Mouse (Mus musculus): ENCODE results near the gene 9930022D16Rik. TPM values are rescaled to one million over a fixed set of nuclear protein-coding genes. Genes with fewer than 3 reads are reported as not detected.

Gene 9930022D16Rik
- not detected in 2 replicates for polyA plus RNA-seq (2011; ENCODE audit: insufficient read length, low read depth, missing spikeins)

- H3K4me3 ChIP-seq (ENCODE audit: insufficient read depth, low read length) = no peak within 1 kb of the TSS
- TF ChIP-seq POLR2A (IDR thresholded peaks at IDR 0.05; ENCODE audit: low read depth, low read length) (no peak), CTCF (IDR thresholded peaks at IDR 0.05; ENCODE audit: borderline replicate concordance, insufficient read depth, low read length) (no peak)
- H3K4me1 ChIP-seq (ENCODE audit: control insufficient read depth, insufficient read depth, low read length) = no peaks in the 10 kb centered on the region
- H3K27ac ChIP-seq (ENCODE audit: insufficient read depth, low read length) = no peak within 1 kb of the TSS
These were observed at the start of gene 9930022D16Rik for GRCm38 (mm10) chr11:109413617-109414016. 9930022D16Rik (plus strand) TSS chr11:109413917.

- peaks cover 11% of the 10 kb centered on the region; the same call in 1 of the 2 replicates for H3K4me1 ChIP-seq (ENCODE audit: control insufficient read depth, insufficient read depth, low read length)
- H3K27ac ChIP-seq (ENCODE audit: insufficient read depth, low read length) = no peak overlapping the region
- peak overlapping the region; percentile 42 for H3K4me3 ChIP-seq (ENCODE audit: insufficient read depth, low read length)
- TF ChIP-seq CTCF (IDR thresholded peaks at IDR 0.05; ENCODE audit: borderline replicate concordance, insufficient read depth, low read length) (no peak), POLR2A (IDR thresholded peaks at IDR 0.05; ENCODE audit: low read depth, low read length) (no peak)
These were observed 49.4 kb upstream of the 9930022D16Rik start for GRCm38 (mm10) chr11:109364337-109364736.

DNA sequence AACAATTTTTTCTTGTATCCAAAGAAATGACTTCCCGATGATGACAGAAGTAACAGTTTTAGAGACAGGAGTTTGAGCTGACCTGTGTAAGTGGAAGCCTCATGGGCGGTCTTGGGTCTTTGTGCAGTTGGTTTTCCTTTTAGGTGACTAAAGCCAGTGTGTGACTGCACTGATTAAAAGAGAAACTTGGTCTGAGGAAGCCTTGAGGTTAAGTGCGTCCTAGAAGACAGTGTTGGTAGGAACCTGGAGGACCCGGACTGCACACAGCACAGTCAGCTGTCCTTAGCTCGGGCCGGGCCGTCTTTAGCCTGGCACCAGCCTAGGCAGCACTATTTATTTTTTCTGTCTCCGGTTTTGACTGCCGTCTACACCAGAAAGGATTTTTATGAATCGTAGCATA lies 48.8 kb upstream of the 9930022D16Rik start:
- TF ChIP-seq CTCF (IDR thresholded peaks at IDR 0.05; ENCODE audit: borderline replicate concordance, insufficient read depth, low read length) (no peak), POLR2A (IDR thresholded peaks at IDR 0.05; ENCODE audit: low read depth, low read length) (no peak)
- Histone ChIP-seq H3K4me1 (ENCODE audit: control insufficient read depth, insufficient read depth, low read length) (peaks cover 11% of the 10 kb centered on the region; the same call in 1 of the 2 replicates), H3K4me3 (ENCODE audit: insufficient read depth, low read length) (peak overlapping the region; percentile 42), H3K27ac (ENCODE audit: insufficient read depth, low read length) (no peak overlapping the region)

DNA sequence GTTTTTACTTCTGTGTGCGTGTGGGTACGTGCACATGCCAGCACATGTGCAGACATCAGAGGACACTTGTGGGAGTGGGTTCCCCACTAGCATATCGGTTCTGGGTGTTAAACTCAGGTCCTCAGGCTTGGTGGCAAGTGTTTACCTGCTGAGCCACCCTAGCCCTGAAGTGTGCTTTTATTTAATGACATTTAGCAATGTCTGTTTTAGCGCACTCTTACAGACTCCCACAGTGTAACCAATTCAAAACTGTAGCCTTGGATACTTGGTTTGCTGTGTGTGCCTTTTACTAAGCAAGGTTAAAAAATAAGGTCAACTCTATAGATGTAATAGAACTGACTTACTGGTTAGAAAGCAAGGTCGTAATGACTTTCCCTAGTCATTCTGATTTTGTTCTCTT lies 47.9 kb upstream of the 9930022D16Rik start:
- H3K4me3 ChIP-seq (ENCODE audit: insufficient read depth, low read length) = no peak overlapping the region
- TF ChIP-seq CTCF (IDR thresholded peaks at IDR 0.05; ENCODE audit: borderline replicate concordance, insufficient read depth, low read length) = no peak
- TF ChIP-seq POLR2A (IDR thresholded peaks at IDR 0.05; ENCODE audit: low read depth, low read length) = no peak
- peaks cover 11% of the 10 kb centered on the region; the same call in 1 of the 2 replicates for H3K4me1 ChIP-seq (ENCODE audit: control insufficient read depth, insufficient read depth, low read length)
- no peak overlapping the region for H3K27ac ChIP-seq (ENCODE audit: insufficient read depth, low read length)

DNA sequence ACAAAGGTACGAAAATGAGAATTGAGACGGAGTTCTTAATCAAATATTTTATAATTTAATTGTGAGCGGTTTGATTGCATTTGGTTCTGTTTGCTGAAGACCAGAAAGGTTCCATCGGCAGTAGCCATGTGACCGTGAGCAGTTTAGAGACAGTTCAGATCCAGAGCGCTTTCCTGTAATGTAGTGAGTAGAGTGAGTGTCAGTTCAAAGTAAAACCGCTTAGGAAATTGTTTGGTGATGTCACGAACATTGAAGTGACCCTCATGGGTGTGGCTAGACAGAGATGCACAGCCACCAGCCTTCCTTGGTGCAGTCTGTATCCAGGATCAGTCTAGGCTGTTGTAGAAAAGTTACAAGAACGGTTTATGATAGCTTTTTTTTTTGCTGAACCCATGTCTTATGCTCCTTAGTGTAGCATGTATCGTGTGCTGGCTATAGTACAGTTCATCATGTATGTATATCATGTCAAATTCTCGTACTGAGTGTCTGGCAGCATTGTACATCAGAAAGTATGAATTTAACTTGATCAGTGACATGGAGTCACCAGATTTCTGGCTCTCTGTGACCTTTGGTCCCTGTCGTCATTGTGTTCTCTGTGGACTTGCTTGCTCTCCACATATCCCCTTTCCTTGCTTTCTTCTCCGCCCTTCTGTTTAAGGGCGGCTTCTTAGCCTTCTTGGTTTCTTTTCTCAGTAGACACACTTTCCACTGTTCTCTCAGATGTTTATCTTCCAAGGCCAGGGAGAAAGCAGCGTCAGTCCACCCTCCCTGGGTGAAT lies 46.7 kb upstream of the 9930022D16Rik start:
- peaks cover 11% of the 10 kb centered on the region; the same call in 1 of the 2 replicates for H3K4me1 ChIP-seq (ENCODE audit: control insufficient read depth, insufficient read depth, low read length)
- TF ChIP-seq POLR2A (IDR thresholded peaks at IDR 0.05; ENCODE audit: low read depth, low read length) (no peak), CTCF (IDR thresholded peaks at IDR 0.05; ENCODE audit: borderline replicate concordance, insufficient read depth, low read length) (no peak)
- H3K27ac ChIP-seq (ENCODE audit: insufficient read depth, low read length) = no peak overlapping the region
- H3K4me3 ChIP-seq (ENCODE audit: insufficient read depth, low read length) = no peak overlapping the region

GRCm38 (mm10) chr11:109369026-109369637 lies 44.6 kb upstream of the 9930022D16Rik start:
- Histone ChIP-seq H3K4me3 (ENCODE audit: insufficient read depth, low read length) (no peak overlapping the region), H3K27ac (ENCODE audit: insufficient read depth, low read length) (no peak overlapping the region), H3K4me1 (ENCODE audit: control insufficient read depth, insufficient read depth, low read length) (peaks cover 11% of the 10 kb centered on the region; the same call in 1 of the 2 replicates)
- TF ChIP-seq POLR2A (IDR thresholded peaks at IDR 0.05; ENCODE audit: low read depth, low read length) (no peak), CTCF (IDR thresholded peaks at IDR 0.05; ENCODE audit: borderline replicate concordance, insufficient read depth, low read length) (no peak)

DNA sequence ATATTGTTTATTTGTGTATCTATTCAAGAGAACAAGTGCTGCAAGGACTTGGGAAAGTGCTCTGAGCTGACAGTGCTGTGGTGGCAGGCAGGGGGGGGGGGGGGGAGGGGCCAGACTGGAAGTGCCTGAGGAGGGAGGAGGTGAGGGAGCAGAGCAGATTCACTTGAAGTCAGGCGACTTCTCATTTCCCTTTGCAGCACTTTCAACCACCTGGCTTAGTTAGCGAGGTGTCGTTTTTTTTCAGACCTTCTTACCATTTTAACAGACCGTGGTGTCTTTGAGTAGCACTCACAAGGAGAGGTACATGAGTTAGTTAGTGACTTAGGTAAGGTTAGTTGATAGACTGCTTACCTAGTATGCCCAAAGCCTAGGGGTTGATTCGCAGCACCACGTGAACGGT lies 38.3 kb upstream of the 9930022D16Rik start:
- no peak for TF ChIP-seq POLR2A (IDR thresholded peaks at IDR 0.05; ENCODE audit: low read depth, low read length)
- no peak for TF ChIP-seq CTCF (IDR thresholded peaks at IDR 0.05; ENCODE audit: borderline replicate concordance, insufficient read depth, low read length)
- H3K4me1 ChIP-seq (ENCODE audit: control insufficient read depth, insufficient read depth, low read length) = peaks cover 7% of the 10 kb centered on the region
- H3K4me3 ChIP-seq (ENCODE audit: insufficient read depth, low read length) = no peak overlapping the region
- H3K27ac ChIP-seq (ENCODE audit: insufficient read depth, low read length) = no peak overlapping the region

DNA sequence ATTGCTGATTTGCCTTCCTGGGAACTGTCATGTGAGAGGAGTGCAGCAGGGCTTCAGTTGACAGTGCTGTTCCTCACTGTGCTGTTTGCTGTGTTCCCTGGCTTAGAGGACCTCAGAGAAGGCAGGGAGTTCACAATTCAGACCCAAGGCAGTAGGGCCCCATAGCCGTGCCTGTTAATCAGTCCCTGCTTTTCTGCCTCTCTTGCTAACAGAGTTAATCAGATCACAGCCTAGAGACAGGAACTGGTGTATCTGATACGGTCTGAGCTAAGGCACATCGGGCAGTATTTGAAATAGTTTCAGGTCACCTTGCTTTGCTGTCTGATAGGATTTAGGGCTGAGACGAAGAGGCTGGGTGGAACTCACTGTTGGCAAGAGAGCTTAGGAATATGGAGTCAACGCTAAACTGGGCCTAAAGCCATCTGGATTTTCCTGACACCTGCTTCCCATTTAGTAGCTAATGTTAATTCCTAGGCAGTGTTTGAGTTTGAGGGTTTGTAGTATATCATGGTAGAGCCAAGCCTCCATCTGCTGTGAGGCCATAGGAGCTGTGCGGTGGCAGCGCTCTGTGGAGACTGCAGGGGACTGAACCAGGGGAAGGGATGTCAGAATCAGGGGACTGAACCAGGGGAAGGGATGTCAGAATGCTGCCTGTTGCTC lies 37.1 kb upstream of the 9930022D16Rik start:
- H3K4me1 ChIP-seq (ENCODE audit: control insufficient read depth, insufficient read depth, low read length) = peaks cover 7% of the 10 kb centered on the region; the same call in 1 of the 2 replicates
- no peak overlapping the region for H3K27ac ChIP-seq (ENCODE audit: insufficient read depth, low read length)
- TF ChIP-seq POLR2A (IDR thresholded peaks at IDR 0.05; ENCODE audit: low read depth, low read length) = no peak
- TF ChIP-seq CTCF (IDR thresholded peaks at IDR 0.05; ENCODE audit: borderline replicate concordance, insufficient read depth, low read length) = no peak
- no peak overlapping the region for H3K4me3 ChIP-seq (ENCODE audit: insufficient read depth, low read length)

GRCm38 (mm10) chr11:109377477-109377876 lies 36.2 kb upstream of the 9930022D16Rik start:
- Histone ChIP-seq H3K27ac (ENCODE audit: insufficient read depth, low read length) (no peak overlapping the region), H3K4me1 (ENCODE audit: control insufficient read depth, insufficient read depth, low read length) (peaks cover 10% of the 10 kb centered on the region), H3K4me3 (ENCODE audit: insufficient read depth, low read length) (no peak overlapping the region)
- TF ChIP-seq POLR2A (IDR thresholded peaks at IDR 0.05; ENCODE audit: low read depth, low read length) (no peak), CTCF (IDR thresholded peaks at IDR 0.05; ENCODE audit: borderline replicate concordance, insufficient read depth, low read length) (no peak)
